Mouse (Mus musculus): ENCODE measurements around the gene Pcmt1. TPM values are rescaled to one million over a fixed set of nuclear protein-coding genes. Genes with fewer than 3 reads are reported as not detected.

Gene Pcmt1
- polyA plus RNA-seq, 2 experiments, result 66.5 to 125 TPM

- WGBS, result 95% methylated on average over 2 of the region's 2 CpGs
- H3K9me3 ChIP-seq (ENCODE audit: control insufficient read depth, low read length), result no peaks in the 10 kb centered on the region
- H3K36me3 ChIP-seq (ENCODE audit: control insufficient read depth, insufficient read depth, low read length), result no peaks in the 10 kb centered on the region
- H3K9ac ChIP-seq (ENCODE audit: low read depth, low read length, severe bottlenecking), result no peak overlapping the region
- H3K27me3 ChIP-seq (ENCODE audit: control insufficient read depth, insufficient read depth, low read length), result no peaks in the 10 kb centered on the region
- ATAC-seq (ENCODE audit: low FRiP score, low read depth), result no peak
- H3K27ac ChIP-seq (replicated peaks; ENCODE audit: low read depth, low read length), result no peak overlapping the region
- DNase-seq (ENCODE audit: low spot score), result no peak
- no peak overlapping the region for H3K4me2 ChIP-seq (replicated peaks; ENCODE audit: low read depth, low read length, severe bottlenecking)
- TF ChIP-seq POLR2A (IDR thresholded peaks at IDR 0.05; ENCODE audit: borderline replicate concordance, extremely low read depth, insufficient read depth, insufficient read length), result no peak
- no peak overlapping the region for H3K4me3 ChIP-seq (replicated peaks; ENCODE audit: low read length)
- H3K4me1 ChIP-seq (ENCODE audit: control insufficient read depth, insufficient read depth, low read length), result no peaks in the 10 kb centered on the region
Measured at GRCm38 (mm10) chr10:7581401-7581800, 99.5 kb downstream of the Pcmt1 start.

Other genes with a start within 250 kb of the Pcmt1 start
- gene Ulbp1, start 207.5 kb downstream of the Pcmt1 start, polyA plus RNA-seq (2012; rRNA removed), result 3.2 and 3.3 TPM in 2 replicates
- gene Ulbp1, start 207.5 kb downstream of the Pcmt1 start, polyA plus RNA-seq (2014; fragmentation: Nextera tagmentation; extraction: Ambion mirVana), result 2.3 and 4.0 TPM in 2 replicates
- gene Lrp11, start 91.3 kb downstream of the Pcmt1 start, polyA plus RNA-seq (2012; rRNA removed), result 1.8 and 2.1 TPM in 2 replicates
- gene Lrp11, start 91.3 kb downstream of the Pcmt1 start, polyA plus RNA-seq (2014; fragmentation: Nextera tagmentation; extraction: Ambion mirVana), result 1.3 and 2.0 TPM in 2 replicates
- 34.7 and 36.8 TPM in 2 replicates for gene Nup43, start 13.6 kb downstream of the Pcmt1 start, polyA plus RNA-seq (2012; rRNA removed)
- 47.1 and 49.1 TPM in 2 replicates for gene Nup43, start 13.6 kb downstream of the Pcmt1 start, polyA plus RNA-seq (2014; fragmentation: Nextera tagmentation; extraction: Ambion mirVana)
- 21.5 and 24.0 TPM in 2 replicates for gene Lats1, start 78 bp upstream of the Pcmt1 start, polyA plus RNA-seq (2012; rRNA removed)
- 12.0 and 14.0 TPM in 2 replicates for gene Lats1, start 78 bp upstream of the Pcmt1 start, polyA plus RNA-seq (2014; fragmentation: Nextera tagmentation; extraction: Ambion mirVana)
- gene Katna1, start 44.9 kb upstream of the Pcmt1 start, polyA plus RNA-seq (2012; rRNA removed), result 16.6 and 22.7 TPM in 2 replicates
- 58.4 and 59.8 TPM in 2 replicates for gene Katna1, start 44.9 kb upstream of the Pcmt1 start, polyA plus RNA-seq (2014; fragmentation: Nextera tagmentation; extraction: Ambion mirVana)
- 43.9 and 49.2 TPM in 2 replicates for gene Ginm1, start 111.7 kb upstream of the Pcmt1 start, polyA plus RNA-seq (2012; rRNA removed)
- gene Ginm1, start 111.7 kb upstream of the Pcmt1 start, polyA plus RNA-seq (2014; fragmentation: Nextera tagmentation; extraction: Ambion mirVana), result 86.2 and 86.4 TPM in 2 replicates
- gene Ppil4, start 111.8 kb upstream of the Pcmt1 start, polyA plus RNA-seq (2012; rRNA removed), result 17.1 and 21.3 TPM in 2 replicates
- 34.7 and 36.3 TPM in 2 replicates for gene Ppil4, start 111.8 kb upstream of the Pcmt1 start, polyA plus RNA-seq (2014; fragmentation: Nextera tagmentation; extraction: Ambion mirVana)
- gene Zc3h12d, start 151.3 kb upstream of the Pcmt1 start, polyA plus RNA-seq (2012; rRNA removed), result 0.38 and 0.46 TPM in 2 replicates
- gene Zc3h12d, start 151.3 kb upstream of the Pcmt1 start, polyA plus RNA-seq (2014; fragmentation: Nextera tagmentation; extraction: Ambion mirVana), result 0.17 and 0.19 TPM in 2 replicates